Mouse (Mus musculus): Measurements from ENCODE around the gene Fstl4. TPM values are rescaled to one million over a fixed set of nuclear protein-coding genes. Genes with fewer than 3 reads are reported as not detected.

Gene Fstl4
- polyA plus RNA-seq, 1 experiment from 2014 or later, result 5.7 TPM

DNA sequence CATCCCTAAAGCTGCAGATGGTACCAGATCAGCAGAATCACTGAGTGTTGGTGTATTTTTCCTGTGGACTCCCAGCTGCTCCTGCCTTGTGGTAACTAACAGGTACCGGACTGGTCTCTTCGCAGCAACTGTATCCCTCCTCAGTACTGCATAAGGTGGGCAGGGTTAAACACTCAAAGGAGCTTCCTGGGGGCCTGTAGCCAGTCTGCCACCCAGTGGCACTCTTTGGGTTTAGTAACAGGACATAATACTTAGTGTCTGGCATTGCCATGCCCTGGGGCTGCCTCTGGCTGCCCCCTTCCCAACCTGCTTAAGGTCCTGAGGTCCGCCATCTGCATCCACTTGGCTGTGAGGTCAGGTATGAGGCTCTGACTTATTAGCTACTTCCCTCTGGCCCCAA is 375.2 kb downstream of the Fstl4 start:
- 82% methylated on average over 3 of the region's 3 CpGs for whole genome bisulfite sequencing
- H3K27me3 ChIP-seq (replicated peaks; ENCODE audit: control insufficient read depth, insufficient read depth, low read length), result no peaks in the 10 kb centered on the region
- ATAC-seq, result 0 out of 2 replicates have a peak, but pooled peaks have one; percentile 23
- no peak overlapping the region for H3K4me3 ChIP-seq (ENCODE audit: low read depth, low read length)
- H3K9ac ChIP-seq (ENCODE audit: low read depth, low read length), result no peak overlapping the region
- H3K36me3 ChIP-seq (ENCODE audit: control insufficient read depth, insufficient read depth), result no peaks in the 10 kb centered on the region
- peak; percentile 44 for TF ChIP-seq CTCF (IDR thresholded peaks at IDR 0.05; ENCODE audit: low read depth)
- no peaks in the 10 kb centered on the region for H3K9me3 ChIP-seq (ENCODE audit: control insufficient read depth)
- no peaks in the 10 kb centered on the region for H3K4me1 ChIP-seq (replicated peaks; ENCODE audit: control insufficient read depth, insufficient read depth, low read length)
- no peak overlapping the region for H3K4me2 ChIP-seq (replicated peaks; ENCODE audit: low read depth)
- no peak overlapping the region for H3K27ac ChIP-seq (ENCODE audit: low read depth, low read length)

DNA sequence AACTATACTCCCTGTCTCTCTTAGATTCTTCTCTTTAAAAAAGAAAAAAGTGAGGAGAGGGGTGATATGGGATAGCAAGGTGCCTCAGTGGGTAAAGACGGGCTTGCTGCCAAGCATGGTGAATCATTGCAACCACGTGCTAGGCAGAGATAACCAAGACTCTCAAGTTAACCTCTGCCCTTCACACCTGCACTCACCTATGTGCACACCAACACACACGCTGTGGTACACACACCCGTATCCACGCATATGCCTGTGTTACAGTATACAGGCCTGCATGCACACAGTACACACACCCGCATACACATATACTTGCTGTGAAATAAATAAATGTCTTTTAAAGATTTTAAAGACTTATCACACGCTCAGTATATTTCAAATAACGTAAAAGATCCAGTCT is 375.8 kb downstream of the Fstl4 start:
- Histone ChIP-seq H3K27me3 (replicated peaks; ENCODE audit: control insufficient read depth, insufficient read depth, low read length) (no peaks in the 10 kb centered on the region), H3K4me2 (replicated peaks; ENCODE audit: low read depth) (no peak overlapping the region), H3K36me3 (ENCODE audit: control insufficient read depth, insufficient read depth) (no peaks in the 10 kb centered on the region), H3K4me3 (ENCODE audit: low read depth, low read length) (no peak overlapping the region), H3K9ac (ENCODE audit: low read depth, low read length) (no peak overlapping the region), H3K27ac (ENCODE audit: low read depth, low read length) (no peak overlapping the region), H3K9me3 (ENCODE audit: control insufficient read depth) (no peaks in the 10 kb centered on the region), H3K4me1 (replicated peaks; ENCODE audit: control insufficient read depth, insufficient read depth, low read length) (no peaks in the 10 kb centered on the region)
- 52% methylated on average over 8 of the region's 8 CpGs for WGBS
- ATAC-seq, result peak; percentile 71
- no peak for TF ChIP-seq CTCF (IDR thresholded peaks at IDR 0.05; ENCODE audit: low read depth)

DNA sequence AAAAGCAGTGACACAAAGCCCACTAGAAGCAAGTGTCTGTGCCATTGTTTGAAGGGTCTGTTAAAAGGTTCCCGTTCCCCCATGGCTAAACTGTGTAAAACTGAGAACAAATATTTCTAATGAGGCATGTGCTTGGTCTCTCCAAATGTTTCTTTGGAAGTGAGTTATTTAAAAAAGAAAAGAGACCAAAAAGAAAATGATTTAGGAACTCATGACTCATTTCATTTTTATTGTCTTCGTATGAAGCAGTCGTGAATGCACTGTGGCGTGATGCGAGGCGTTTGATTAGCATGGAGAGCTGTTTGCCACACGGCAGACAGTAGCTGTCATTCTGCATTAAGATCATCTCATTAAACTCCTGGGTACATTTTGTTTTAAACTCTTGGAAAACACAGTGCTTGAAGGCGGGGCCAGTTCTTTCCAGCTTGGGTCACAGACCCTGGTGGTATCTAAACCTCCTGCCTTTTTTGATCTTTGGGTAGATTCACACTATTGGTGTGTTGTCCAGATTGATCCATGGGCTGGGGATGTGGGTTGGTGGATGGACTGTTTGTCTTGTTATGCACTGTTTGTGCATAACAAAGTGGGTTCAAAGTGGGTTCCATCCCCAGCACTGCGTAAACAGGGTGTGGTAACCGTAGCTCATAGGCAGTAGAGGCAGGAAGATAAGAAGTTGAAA is 376.4 kb downstream of the Fstl4 start:
- no peak overlapping the region for H3K4me3 ChIP-seq (ENCODE audit: low read depth, low read length)
- 62% methylated on average over 10 of the region's 10 CpGs for WGBS
- H3K27ac ChIP-seq (ENCODE audit: low read depth, low read length), result no peak overlapping the region
- no peaks in the 10 kb centered on the region for H3K4me1 ChIP-seq (replicated peaks; ENCODE audit: control insufficient read depth, insufficient read depth, low read length)
- no peak for ATAC-seq
- H3K36me3 ChIP-seq (ENCODE audit: control insufficient read depth, insufficient read depth), result no peaks in the 10 kb centered on the region
- no peak overlapping the region for H3K9ac ChIP-seq (ENCODE audit: low read depth, low read length)
- no peak for TF ChIP-seq CTCF (IDR thresholded peaks at IDR 0.05; ENCODE audit: low read depth)
- H3K9me3 ChIP-seq (ENCODE audit: control insufficient read depth), result no peaks in the 10 kb centered on the region
- H3K4me2 ChIP-seq (replicated peaks; ENCODE audit: low read depth), result no peak overlapping the region
- H3K27me3 ChIP-seq (replicated peaks; ENCODE audit: control insufficient read depth, insufficient read depth, low read length), result no peaks in the 10 kb centered on the region

DNA sequence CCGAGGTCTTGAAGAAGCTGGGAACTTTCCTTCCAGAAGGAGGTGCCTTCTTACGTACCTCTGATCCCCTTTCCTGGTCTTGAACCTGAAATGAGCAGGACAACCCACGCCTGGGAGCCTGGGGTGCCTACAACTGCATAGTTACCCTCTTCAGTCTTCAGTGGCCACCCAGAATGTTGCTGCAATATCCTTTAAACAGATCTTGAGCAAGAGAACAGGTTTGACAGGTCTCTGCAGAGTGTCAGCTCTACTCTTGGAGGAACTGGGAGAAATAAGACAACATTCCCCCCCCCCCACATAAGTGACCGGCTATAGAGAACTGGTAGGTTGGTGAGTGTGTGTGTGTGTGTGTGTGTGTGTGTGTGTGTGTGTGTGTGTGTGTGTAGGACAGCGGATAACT is 379.1 kb downstream of the Fstl4 start:
- no peaks in the 10 kb centered on the region for H3K4me1 ChIP-seq (replicated peaks; ENCODE audit: control insufficient read depth, insufficient read depth, low read length)
- H3K4me2 ChIP-seq (replicated peaks; ENCODE audit: low read depth), result no peak overlapping the region
- no peak overlapping the region for H3K4me3 ChIP-seq (ENCODE audit: low read depth, low read length)
- no peak for TF ChIP-seq CTCF (IDR thresholded peaks at IDR 0.05; ENCODE audit: low read depth)
- no peak overlapping the region for H3K9ac ChIP-seq (ENCODE audit: low read depth, low read length)
- no peak; the same call in 1 of the 2 replicates for ATAC-seq
- H3K27me3 ChIP-seq (replicated peaks; ENCODE audit: control insufficient read depth, insufficient read depth, low read length), result no peaks in the 10 kb centered on the region
- 55% methylated on average over 5 of the region's 5 CpGs for WGBS
- H3K27ac ChIP-seq (ENCODE audit: low read depth, low read length), result no peak overlapping the region
- no peaks in the 10 kb centered on the region for H3K36me3 ChIP-seq (ENCODE audit: control insufficient read depth, insufficient read depth)
- H3K9me3 ChIP-seq (ENCODE audit: control insufficient read depth), result no peaks in the 10 kb centered on the region

DNA sequence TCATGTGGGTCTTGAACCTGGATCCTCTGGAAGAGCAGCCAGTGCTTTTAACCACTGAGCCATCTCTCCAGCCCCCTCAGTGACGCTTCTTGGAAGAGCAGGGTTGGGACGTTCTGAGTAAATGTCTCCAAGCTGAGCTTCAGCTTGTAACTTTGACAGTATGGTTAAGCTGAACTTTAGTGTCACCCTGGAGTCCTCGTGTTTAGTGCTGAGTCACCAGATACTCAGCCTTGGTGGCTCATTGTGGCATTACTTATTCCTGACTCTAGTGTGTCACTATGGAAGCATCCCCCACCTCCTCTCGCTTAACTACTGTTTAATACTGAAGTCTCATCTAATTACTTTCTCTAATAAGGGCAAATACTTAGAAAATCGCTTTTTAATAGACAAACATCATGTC is 380.1 kb downstream of the Fstl4 start:
- no peak overlapping the region for H3K4me2 ChIP-seq (replicated peaks; ENCODE audit: low read depth)
- no peak overlapping the region for H3K4me3 ChIP-seq (ENCODE audit: low read depth, low read length)
- no peaks in the 10 kb centered on the region for H3K4me1 ChIP-seq (replicated peaks; ENCODE audit: control insufficient read depth, insufficient read depth, low read length)
- H3K9ac ChIP-seq (ENCODE audit: low read depth, low read length), result no peak overlapping the region
- no peaks in the 10 kb centered on the region for H3K9me3 ChIP-seq (ENCODE audit: control insufficient read depth)
- no peak for ATAC-seq
- no peak overlapping the region for H3K27ac ChIP-seq (ENCODE audit: low read depth, low read length)
- TF ChIP-seq CTCF (IDR thresholded peaks at IDR 0.05; ENCODE audit: low read depth), result no peak
- no peaks in the 10 kb centered on the region for H3K27me3 ChIP-seq (replicated peaks; ENCODE audit: control insufficient read depth, insufficient read depth, low read length)
- no peaks in the 10 kb centered on the region for H3K36me3 ChIP-seq (ENCODE audit: control insufficient read depth, insufficient read depth)
- WGBS, result 72% methylated on average over 5 of the region's 5 CpGs

DNA sequence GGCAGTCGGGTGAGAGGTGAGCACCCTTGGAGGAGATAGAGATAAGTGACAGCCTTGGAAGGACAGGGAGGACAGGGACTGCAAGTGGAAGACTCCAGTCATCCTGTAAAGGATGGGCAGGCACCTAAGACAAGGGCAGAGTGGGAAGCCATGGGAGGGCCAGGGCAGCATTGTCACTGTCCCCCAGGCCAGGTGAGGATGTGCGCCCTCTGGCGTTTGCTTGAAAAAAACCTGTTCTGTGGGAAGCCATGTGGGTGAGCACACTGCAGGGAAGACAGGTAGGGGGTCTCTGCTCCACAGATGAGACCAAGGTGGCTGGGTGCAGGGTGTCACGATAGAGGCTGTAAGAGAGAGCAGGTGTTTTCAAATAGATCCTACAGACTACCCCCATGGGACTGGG is 381.9 kb downstream of the Fstl4 start:
- Histone ChIP-seq H3K27me3 (replicated peaks; ENCODE audit: control insufficient read depth, insufficient read depth, low read length) (no peaks in the 10 kb centered on the region), H3K4me3 (ENCODE audit: low read depth, low read length) (no peak overlapping the region), H3K27ac (ENCODE audit: low read depth, low read length) (no peak overlapping the region), H3K9ac (ENCODE audit: low read depth, low read length) (no peak overlapping the region), H3K36me3 (ENCODE audit: control insufficient read depth, insufficient read depth) (no peaks in the 10 kb centered on the region), H3K4me1 (replicated peaks; ENCODE audit: control insufficient read depth, insufficient read depth, low read length) (no peaks in the 10 kb centered on the region), H3K4me2 (replicated peaks; ENCODE audit: low read depth) (no peak overlapping the region), H3K9me3 (ENCODE audit: control insufficient read depth) (no peaks in the 10 kb centered on the region)
- 36% methylated on average over 4 of the region's 4 CpGs for WGBS
- TF ChIP-seq CTCF (IDR thresholded peaks at IDR 0.05; ENCODE audit: low read depth), result peak; percentile 81
- ATAC-seq, result no peak
